Mouse (Mus musculus) v-Abl transformed pro-B cells (cell line): ENCODE results near the gene H2al1f.

Experiments used
- in situ Hi-C, 2 experiments: fragments of 400-800 bp; cut with MboI; formaldehyde crosslinking; loops; one replicate each; pipeline ENCODE4 v1.15.1; 2025; ENCODE audit not compliant: unreplicated experiment in 2 of 2

H2al1f gene

DNA sequence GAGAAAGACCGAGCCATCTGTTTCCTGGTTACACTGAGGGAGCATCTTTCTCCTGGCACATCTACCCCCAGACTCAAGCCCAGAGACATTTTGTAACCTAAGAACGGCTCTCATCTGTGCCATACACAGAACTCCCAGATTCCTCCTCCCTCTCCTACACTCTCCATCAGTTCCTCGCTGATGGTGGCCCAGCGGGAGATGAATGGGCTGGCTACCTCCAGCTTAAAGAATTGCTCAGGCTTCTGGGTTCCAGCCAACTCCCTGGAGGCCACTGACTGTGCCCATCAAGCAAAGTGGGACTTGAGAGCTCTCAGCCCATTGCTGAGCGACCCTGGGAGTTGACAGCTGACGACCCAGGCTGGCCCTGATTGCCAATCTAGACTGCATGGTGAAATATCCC lies 48.9 kb downstream of the H2al1f start:
- in situ Hi-C loops, result loop anchor here in 1 of 2 experiments (25.0 kb wide), 1 partner anchor 102 kb away; no protein-coding TSS in a partner anchor
